Comparison of ENCODE assay signal across 39 mouse cellular contexts in genomic region chr12:84555218-84555617, GRCm38 (mm10). TPM values are rescaled to one million over a fixed set of nuclear protein-coding genes. Genes with fewer than 3 reads are reported as not detected.
"Had no signal": no experiment of that assay in that cellular context is flagged by ENCODE, and none has a peak within 500 bp of the region (broad histone marks: within the 10 kb centered on the region; RNA-seq: fewer than 3 reads in every experiment).

No protein-coding gene starts in this region.

- H3K4me1 ChIP-seq: limb, embryonic 13.5 days; limb, embryonic 15.5 days; liver, embryonic 12.5 days; liver, embryonic 13.5 days; liver, embryonic 15.5 days; lung, embryonic 15.5 days; megakaryocyte, embryonic 14.5 days; midbrain, embryonic 10.5 days; midbrain, embryonic 12.5 days; midbrain, embryonic 15.5 days; neural tube, embryonic 12.5 days; neural tube, embryonic 13.5 days had no signal

- ATAC-seq: liver, embryonic 12.5 days; liver, postnatal 0 days; lung, postnatal 0 days; midbrain, embryonic 13.5 days; midbrain, embryonic 15.5 days; midbrain, embryonic 16.5 days had no signal

- H3K4me3 ChIP-seq: limb, embryonic 10.5 days; limb, embryonic 12.5 days; limb, embryonic 13.5 days; limb, embryonic 15.5 days; liver, embryonic 12.5 days; liver, embryonic 13.5 days; liver, embryonic 15.5 days; lung, embryonic 15.5 days; megakaryocyte, embryonic 14.5 days; midbrain, embryonic 10.5 days; midbrain, embryonic 12.5 days; midbrain, embryonic 13.5 days; midbrain, embryonic 15.5 days; myocyte; neural tube, embryonic 12.5 days; neural tube, embryonic 13.5 days had no signal

- H3K36me3 ChIP-seq: limb, embryonic 10.5 days; limb, embryonic 12.5 days; limb, embryonic 13.5 days; limb, embryonic 15.5 days; liver, embryonic 12.5 days; liver, embryonic 13.5 days; liver, embryonic 15.5 days; lung, embryonic 15.5 days; midbrain, embryonic 10.5 days; midbrain, embryonic 12.5 days; midbrain, embryonic 13.5 days; midbrain, embryonic 15.5 days; neural tube, embryonic 12.5 days; neural tube, embryonic 13.5 days had no signal

- H3K27ac ChIP-seq: limb, embryonic 10.5 days; limb, embryonic 12.5 days; limb, embryonic 13.5 days; limb, embryonic 15.5 days; liver, embryonic 12.5 days; liver, embryonic 13.5 days; liver, embryonic 14.5 days; liver, embryonic 15.5 days; lung, embryonic 15.5 days; macrophage; midbrain, embryonic 10.5 days; midbrain, embryonic 12.5 days; midbrain, embryonic 13.5 days; midbrain, embryonic 15.5 days; neural tube, embryonic 12.5 days; neural tube, embryonic 13.5 days had no signal

- H3K9ac ChIP-seq: limb, embryonic 12.5 days; limb, embryonic 13.5 days; limb, embryonic 15.5 days; liver, embryonic 12.5 days; liver, embryonic 13.5 days; liver, embryonic 14.5 days; liver, embryonic 15.5 days; liver, postnatal 0 days; lung, embryonic 14.5 days; lung, embryonic 15.5 days; midbrain, embryonic 12.5 days; midbrain, embryonic 13.5 days; midbrain, embryonic 15.5 days; neural tube, embryonic 12.5 days; neural tube, embryonic 13.5 days had no signal

- DNase-seq: left cerebral cortex, postnatal 4 days; liver; liver, embryonic 13.5 days; liver, postnatal 0 days; lung, adult 18-20 months; lung, adult 2 months; lung, embryonic 14.5 days; lung, postnatal 10 days; lung, postnatal 14 days; lung, postnatal 36 days; lung, postnatal 4 days; midbrain, embryonic 14.5 days had no signal

- H3K9me3 ChIP-seq: limb, embryonic 10.5 days; limb, embryonic 13.5 days; limb, embryonic 15.5 days; liver, embryonic 12.5 days; liver, embryonic 13.5 days; liver, embryonic 15.5 days; lung, embryonic 15.5 days; midbrain, embryonic 10.5 days; midbrain, embryonic 12.5 days; midbrain, embryonic 13.5 days; midbrain, embryonic 15.5 days; neural tube, embryonic 12.5 days; neural tube, embryonic 13.5 days had no signal

- H3K27me3 ChIP-seq: limb, embryonic 13.5 days; limb, embryonic 15.5 days; liver, embryonic 13.5 days; lung, embryonic 15.5 days; midbrain, embryonic 15.5 days; neural tube, embryonic 12.5 days had no signal

RNA-seq across cellular contexts. Expression of gene Vsx2, which starts 14.3 kb away (rescaled TPM):
- total RNA-seq: left cerebral cortex, postnatal 4 days; liver, adult 2 months; megakaryocyte progenitor cell, adult 5-6 weeks; megakaryocyte, adult 5-6 weeks; megakaryocyte-erythroid progenitor cell, adult 5-6 weeks; monocyte, adult 5-6 weeks had no signal
- polyA plus RNA-seq: liver, adult 2 months; liver, embryonic 11.5 days; liver, embryonic 12.5 days; liver, embryonic 13.5 days; liver, embryonic 14.5 days; liver, embryonic 15.5 days; liver, embryonic 16.5 days; liver, postnatal 0 days; lung, adult 2 months; lung, embryonic 15.5 days; lung, embryonic 16.5 days; lung, postnatal 0 days; macrophage; myocyte had no signal
